Mouse (Mus musculus): Measurements from ENCODE around the gene Ank2.

- TF ChIP-seq CTCF (IDR thresholded peaks at IDR 0.05; ENCODE audit: extremely low read depth, insufficient read depth, low read length) (no peak), POLR2A (IDR thresholded peaks at IDR 0.05; ENCODE audit: extremely low read depth, insufficient read depth, low read length) (no peak)
Observed at GRCm38 (mm10) chr3:127529824-127530223, 30.7 kb upstream of the Ank2 start.

All from cortical plate, adult 2 months (tissue).